Comparison of ENCODE assay signal across 9 mouse cellular contexts in the genomic region with DNA sequence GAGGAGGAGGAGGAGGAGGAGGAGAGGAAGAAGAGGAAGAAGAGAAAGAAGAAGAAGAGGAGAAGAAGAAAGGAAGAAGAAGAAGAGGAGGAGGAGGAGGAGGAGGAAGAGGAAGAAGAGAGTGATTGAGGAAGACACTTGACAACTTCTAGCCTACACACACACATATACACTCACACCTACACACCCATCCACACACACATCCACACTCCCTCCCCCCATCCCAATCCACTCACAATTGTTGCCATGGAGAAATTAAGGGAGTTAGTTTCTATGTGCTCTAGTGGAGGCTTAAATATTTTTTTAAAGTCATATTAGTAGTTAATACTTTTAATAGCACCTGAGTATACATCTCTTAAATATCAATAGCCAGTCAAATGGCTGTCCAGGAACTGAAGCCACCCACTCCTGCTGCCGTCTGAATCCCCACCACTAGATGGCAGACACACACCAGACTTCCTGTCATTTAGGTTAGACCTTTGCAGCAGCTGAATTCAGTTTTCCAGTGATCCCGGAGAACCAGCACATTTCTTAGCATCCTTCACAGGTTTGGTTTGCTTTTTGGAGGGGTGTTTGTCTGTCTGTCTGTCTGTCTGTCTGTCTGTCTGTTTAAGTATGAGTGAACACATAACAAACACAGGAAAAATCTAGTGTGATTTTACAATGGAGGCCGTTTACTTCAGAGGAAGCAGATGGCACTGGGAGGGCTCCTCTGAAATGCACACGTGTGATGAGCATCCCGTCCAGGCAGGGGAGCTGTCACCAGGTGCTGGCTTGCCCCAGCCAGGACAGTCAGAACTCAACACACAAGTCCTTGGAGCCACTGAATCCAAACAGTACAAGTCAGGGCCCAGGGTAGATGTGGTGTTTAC.
A peak's percentile ranks its signal among the peaks of the same experiment; 100 is the strongest.
DNase-seq lines count a peak whose midpoint lies in the region; ATAC-seq lines count a peak whose summit lies in the region.
"Had no signal": no experiment of that assay in that cellular context is flagged by ENCODE, and none has a peak within 500 bp of the region (broad histone marks: within the 10 kb centered on the region; RNA-seq: fewer than 3 reads in every experiment).

No protein-coding gene starts in this region.

- H3K27ac ChIP-seq in hindbrain, embryonic 16.5 days (ENCODE audit: low read depth, low read length), result no peak overlapping the region
- H3K27ac ChIP-seq: liver, embryonic 15.5 days had no signal

- H3K4me1 ChIP-seq in hindbrain, embryonic 16.5 days (ENCODE audit: control insufficient read depth, insufficient read depth, low read depth, low read length), result peaks cover 4% of the 10 kb centered on the region
- H3K4me1 ChIP-seq: liver, embryonic 15.5 days had no signal

- no peak overlapping the region for H3K4me3 ChIP-seq in hindbrain, embryonic 16.5 days (ENCODE audit: low read length)
- H3K4me3 ChIP-seq: liver, embryonic 15.5 days had no signal

- peak overlapping the region; percentile 17; the same call in 1 of the 2 replicates for H3K4me2 ChIP-seq in hindbrain, embryonic 16.5 days (ENCODE audit: low read length)
- H3K4me2 ChIP-seq: liver, embryonic 15.5 days had no signal

- H3K36me3 ChIP-seq in hindbrain, embryonic 16.5 days (ENCODE audit: control insufficient read depth, insufficient read depth, low read length), result no peaks in the 10 kb centered on the region

- peak; percentile 90 for DNase-seq in MN1 (ENCODE audit: low spot score)
- DNase-seq in cerebellum, adult 8-10 months, result peak; percentile 91
- DNase-seq in frontal cortex, adult 2 months (ENCODE audit: extremely low spot score in 1 of 2, low spot score in 1 of 2), result peak; percentile 63 to 96
- DNase-seq in left cerebral cortex, adult 11 months (ENCODE audit: low spot score), result peak; percentile 77
- peak; percentile 68 to 88 for DNase-seq in lung, postnatal 4 days
- DNase-seq in right cerebral cortex, adult 18-20 months, result peak; percentile 84
- peak; percentile 47 for DNase-seq in urinary bladder, adult 2 months (ENCODE audit: low spot score)

- ATAC-seq in hindbrain, embryonic 16.5 days, result peak; percentile 83

- peak overlapping the region; percentile 35; the same call in 1 of the 2 replicates for H3K9ac ChIP-seq in hindbrain, embryonic 16.5 days (ENCODE audit: low read depth, low read length)
- H3K9ac ChIP-seq: liver, embryonic 15.5 days had no signal

- H3K9me3 ChIP-seq in hindbrain, embryonic 16.5 days (ENCODE audit: control insufficient read depth, low read length), result no peaks in the 10 kb centered on the region
- H3K9me3 ChIP-seq: liver, embryonic 15.5 days had no signal

- 1% methylated on average over 5 of the region's 5 CpGs for WGBS in hindbrain, embryonic 16.5 days

- no peaks in the 10 kb centered on the region for H3K27me3 ChIP-seq in hindbrain, embryonic 16.5 days (replicated peaks; ENCODE audit: control insufficient read depth, insufficient read depth, low read length)
- H3K27me3 ChIP-seq: liver, embryonic 15.5 days had no signal
